ENCODE assay signal across 21 mouse cellular contexts in the genomic region with DNA sequence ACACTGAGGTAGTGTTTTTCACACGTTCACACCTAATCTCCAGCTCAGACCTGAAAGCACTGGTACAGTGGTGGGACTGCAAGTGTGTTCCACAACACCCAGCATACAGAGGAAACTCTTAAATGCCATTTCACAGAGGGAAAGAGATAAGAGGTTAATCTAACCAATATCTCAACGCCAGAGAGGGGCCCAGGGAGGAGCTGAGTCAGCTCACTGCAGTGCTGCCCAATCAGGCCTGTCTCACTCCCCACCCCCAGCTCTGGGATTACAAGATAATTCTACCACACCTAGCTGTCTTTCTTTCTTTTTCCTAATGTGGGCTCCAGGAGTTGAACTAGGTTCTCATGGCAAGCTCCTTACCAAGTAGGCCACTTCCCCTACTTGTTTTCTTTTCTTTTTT. TPM values are rescaled to one million over a fixed set of nuclear protein-coding genes. Genes with fewer than 3 reads are reported as not detected.
DNase-seq lines count a peak whose midpoint lies in the region; ATAC-seq and TF ChIP-seq lines count a peak whose summit lies in the region.
"Had no signal": no experiment of that assay in that cellular context is flagged by ENCODE, and none has a peak within 500 bp of the region (broad histone marks: within the 10 kb centered on the region; RNA-seq: fewer than 3 reads in every experiment).

No protein-coding gene starts in this region.

- no peak overlapping the region for H3K27ac ChIP-seq in stomach, embryonic 15.5 days
- H3K27ac ChIP-seq in stomach, postnatal 0 days (replicated peaks), result no peak overlapping the region
- H3K27ac ChIP-seq in liver, embryonic 14.5 days, result peak overlapping the region; percentile 18; the same call in 1 of the 2 replicates
- H3K27ac ChIP-seq: forebrain, embryonic 15.5 days; hindbrain, embryonic 14.5 days; left cerebral cortex, adult 2 months; limb, embryonic 10.5 days; macrophage; neural tube, embryonic 12.5 days had no signal

- H3K4me1 ChIP-seq in stomach, embryonic 15.5 days, result peaks cover 23% of the 10 kb centered on the region; the same call in 1 of the 2 replicates
- 0 out of 2 replicates have a peak, but pooled peaks cover 4% of the 10 kb centered on the region for H3K4me1 ChIP-seq in stomach, postnatal 0 days (replicated peaks; ENCODE audit: control insufficient read depth, insufficient read depth)
- peaks cover 18 to 31% of the 10 kb centered on the region in 2 experiments for H3K4me1 ChIP-seq in liver, embryonic 14.5 days (replicated peaks; ENCODE audit: control insufficient read depth in 2 of 2, insufficient read depth in 2 of 2, low read length in 1 of 2)

- H3K9me3 ChIP-seq in stomach, embryonic 15.5 days, result no peaks in the 10 kb centered on the region
- H3K9me3 ChIP-seq in stomach, postnatal 0 days (ENCODE audit: control insufficient read depth, low read length), result no peaks in the 10 kb centered on the region
- peaks cover 3% of the 10 kb centered on the region for H3K9me3 ChIP-seq in liver, embryonic 14.5 days (ENCODE audit: control insufficient read depth, low read length)
- H3K9me3 ChIP-seq: forebrain, embryonic 15.5 days; limb, embryonic 10.5 days; neural tube, embryonic 12.5 days had no signal

- peaks cover 11% of the 10 kb centered on the region; the same call in 1 of the 2 replicates for H3K36me3 ChIP-seq in stomach, embryonic 15.5 days
- H3K36me3 ChIP-seq in stomach, postnatal 0 days (ENCODE audit: control insufficient read depth, insufficient read depth, low read length), result no peaks in the 10 kb centered on the region
- H3K36me3 ChIP-seq in liver, embryonic 14.5 days (replicated peaks; ENCODE audit: control insufficient read depth, insufficient read depth, low read depth), result peaks cover 18% of the 10 kb centered on the region

- H3K4me3 ChIP-seq in stomach, embryonic 15.5 days (replicated peaks), result no peak overlapping the region
- H3K4me3 ChIP-seq in stomach, postnatal 0 days (ENCODE audit: low read depth, low read length), result no peak overlapping the region
- H3K4me3 ChIP-seq in liver, embryonic 14.5 days (ENCODE audit: insufficient read depth in 1 of 2, low read depth in 2 of 2, low read length in 2 of 2), result no peak overlapping the region
- H3K4me3 ChIP-seq: forebrain, embryonic 15.5 days; left cerebral cortex, adult 2 months; limb, embryonic 10.5 days; neural tube, embryonic 12.5 days had no signal

- intact Hi-C loops in gastrocnemius, postnatal 36 days (cut with DNase I), result loop anchor here (5.0 kb wide), 1 partner anchor 67 kb away; no protein-coding TSS in a partner anchor

- ATAC-seq in stomach, embryonic 15.5 days (ENCODE audit: insufficient read depth, low FRiP score, low read depth), result peak; percentile 3; the same call in 1 of the 2 replicates
- no peak for ATAC-seq in stomach, postnatal 0 days (ENCODE audit: low FRiP score, low TSS enrichment)
- peak; percentile 71 for ATAC-seq in erythroblast, adult 5-6 weeks (replicated peaks; ENCODE audit: low FRiP score, poor library complexity, severe bottlenecking)
- peak; percentile 52 for ATAC-seq in liver, embryonic 14.5 days (ENCODE audit: insufficient read depth)
- ATAC-seq: forebrain, embryonic 15.5 days; intestine, embryonic 16.5 days had no signal

- H3K9ac ChIP-seq in stomach, embryonic 15.5 days, result no peak overlapping the region
- no peak overlapping the region for H3K9ac ChIP-seq in stomach, postnatal 0 days (ENCODE audit: low read length)
- H3K9ac ChIP-seq in liver, embryonic 14.5 days (replicated peaks), result no peak overlapping the region
- H3K9ac ChIP-seq: forebrain, embryonic 15.5 days; hindbrain, embryonic 14.5 days; lung, embryonic 14.5 days; neural tube, embryonic 12.5 days had no signal

- DNase-seq in stomach, postnatal 0 days (ENCODE audit: low spot score), result no peak
- peak in 2 of 3 experiments; percentile 52 to 61 for DNase-seq in liver, embryonic 14.5 days (ENCODE audit: low read depth in 3 of 3, low spot score in 3 of 3)
- peak; percentile 48 for DNase-seq in yolk sac, embryonic 10.5 days (ENCODE audit: low spot score)
- DNase-seq in frontal cortex, postnatal 14 days (ENCODE audit: low spot score in 2 of 2), result no peak
- DNase-seq in gastrocnemius, postnatal 36 days, result no peak
- no peak for DNase-seq in kidney, postnatal 36 days
- DNase-seq: adrenal gland, postnatal 10 days; cerebellum, adult 2 months; heart, postnatal 14 days; lung, embryonic 14.5 days; thymus, postnatal 36 days had no signal

- no peaks in the 10 kb centered on the region for H3K27me3 ChIP-seq in stomach, embryonic 15.5 days (replicated peaks)
- H3K27me3 ChIP-seq in stomach, postnatal 0 days (ENCODE audit: control insufficient read depth, insufficient read depth, low read length), result no peaks in the 10 kb centered on the region
- no peaks in the 10 kb centered on the region for H3K27me3 ChIP-seq in liver, embryonic 14.5 days (ENCODE audit: control insufficient read depth, insufficient read depth, low read length)
- H3K27me3 ChIP-seq: forebrain, embryonic 15.5 days; neural tube, embryonic 12.5 days had no signal

- TF ChIP-seq CTCF in stomach, postnatal 0 days (IDR thresholded peaks at IDR 0.05; ENCODE audit: low read depth), result no peak
- TF ChIP-seq CTCF in liver, embryonic 14.5 days (IDR thresholded peaks at IDR 0.05; ENCODE audit: low read depth), result no peak

- no peak for TF ChIP-seq EP300 in stomach, postnatal 0 days (optimal IDR thresholded peaks at IDR 0.05)
- TF ChIP-seq EP300 in liver, embryonic 14.5 days (IDR thresholded peaks at IDR 0.05; ENCODE audit: low read depth), result peak; percentile 70

- WGBS in stomach, embryonic 15.5 days, result 39% methylated on average over 2 of the region's 2 CpGs
- WGBS in stomach, postnatal 0 days, result 36% methylated on average over 2 of the region's 2 CpGs
- WGBS in liver, embryonic 14.5 days (ENCODE audit: insufficient replicate concordance), result 15% methylated on average over 2 of the region's 2 CpGs

- H3K4me2 ChIP-seq in stomach, embryonic 15.5 days, result no peak overlapping the region
- H3K4me2 ChIP-seq in stomach, postnatal 0 days (replicated peaks; ENCODE audit: low read depth), result no peak overlapping the region
- H3K4me2 ChIP-seq in liver, embryonic 14.5 days (ENCODE audit: low read depth), result peak overlapping the region; percentile 28
- H3K4me2 ChIP-seq: forebrain, embryonic 15.5 days; hindbrain, embryonic 14.5 days; lung, embryonic 14.5 days; neural tube, embryonic 12.5 days had no signal

RNA-seq across cellular contexts. Expression of gene Rpl14, which starts 2.3 kb away (rescaled TPM):
- 694 and 820 TPM in 2 replicates for polyA plus RNA-seq in stomach, embryonic 15.5 days (2015; fragmentation: Nextera tagmentation; extraction: Ambion mirVana)
- 742 and 777 TPM in 2 replicates for polyA plus RNA-seq in stomach, postnatal 0 days (2015; fragmentation: Nextera tagmentation; extraction: Ambion mirVana)
- 365 and 373 TPM in 2 replicates for total RNA-seq in erythroblast, adult 5-6 weeks (2015; ENCODE audit: low replicate concordance)
- 312 and 351 TPM in 2 replicates for total RNA-seq in erythroblast, adult 5-6 weeks (2017; ENCODE audit: low replicate concordance)
- polyA plus RNA-seq in liver, embryonic 14.5 days (2012; rRNA removed), result 248 and 556 TPM in 2 replicates
- 571 and 586 TPM in 2 replicates for polyA plus RNA-seq in liver, embryonic 14.5 days (2014; fragmentation: Nextera tagmentation; extraction: Ambion mirVana)
- total RNA-seq in gastrocnemius, postnatal 36 days (2021), result 100 to 1,000 TPM; 252 to 291 TPM

RNA-seq across cellular contexts. Expression of gene Entpd3, which starts 29.3 kb away (rescaled TPM):
- 5.5 and 5.7 TPM in 2 replicates for polyA plus RNA-seq in stomach, embryonic 15.5 days (2015; fragmentation: Nextera tagmentation; extraction: Ambion mirVana)
- 2.1 and 2.3 TPM in 2 replicates for polyA plus RNA-seq in stomach, postnatal 0 days (2015; fragmentation: Nextera tagmentation; extraction: Ambion mirVana)
- total RNA-seq in erythroblast, adult 5-6 weeks (2015; ENCODE audit: low replicate concordance), result 0.63 TPM in 1 of 2 replicates, not detected in the other
- total RNA-seq in erythroblast, adult 5-6 weeks (2017; ENCODE audit: low replicate concordance), result 0.17 TPM in 1 of 2 replicates, not detected in the other
- polyA plus RNA-seq in liver, embryonic 14.5 days (2012; rRNA removed), result 0.01 and 0.02 TPM in 2 replicates
- not detected in 2 replicates for polyA plus RNA-seq in liver, embryonic 14.5 days (2014; fragmentation: Nextera tagmentation; extraction: Ambion mirVana)
- total RNA-seq in gastrocnemius, postnatal 36 days (2021), result not detected
- total RNA-seq: granulocyte monocyte progenitor cell, adult 5-6 weeks had no signal
- polyA plus RNA-seq: macrophage had no signal

Comparison
In these comparisons a context has a peak if more than half of its experiments do, and no peak if none do; other contexts are left out.
1. DNase-seq: peak in liver, embryonic 14.5 days (2 of 3) and yolk sac, embryonic 10.5 days (single experiment); none in stomach, postnatal 0 days (single experiment), frontal cortex, postnatal 14 days (0 of 2), gastrocnemius, postnatal 36 days (0 of 2) and kidney, postnatal 36 days (0 of 2).